Mouse (Mus musculus) hindbrain, embryonic 13.5 days (tissue): ENCODE data around the gene Sytl5. TPM values are rescaled to one million over a fixed set of nuclear protein-coding genes. Genes with fewer than 3 reads are reported as not detected.

Experiments
- ATAC-seq: fragments of 200-750 bp; cut with Nextera tagmentation; 2 replicates; pipeline ENCODE4 v1.8.0; 2017; ENCODE audit warnings: moderate TSS enrichment; ENCODE audit not compliant: low FRiP score
- H3K27ac ChIP-seq: fragments of 300-500 bp; sonication (generic); 2 replicates; pipeline ENCODE4 v1.5.1; 2015; ENCODE audit warnings: inconsistent platforms, mild to moderate bottlenecking, moderate library complexity
- H3K27me3 ChIP-seq: fragments of 300-500 bp; sonication (generic); 2 replicates; pipeline ENCODE4 v1.6.1; 2015; ENCODE audit warnings: mild to moderate bottlenecking, inconsistent platforms
- H3K36me3 ChIP-seq: fragments of 300-500 bp; sonication (generic); 2 replicates; pipeline ENCODE4 v1.6.1; 2015; ENCODE audit warnings: mild to moderate bottlenecking, inconsistent platforms
- H3K4me1 ChIP-seq: fragments of 300-500 bp; sonication (generic); replicated peaks from 2 replicates; pipeline ENCODE4 v1.6.1; 2015; ENCODE audit warnings: inconsistent platforms
- H3K4me2 ChIP-seq: fragments of 300-500 bp; sonication (generic); 2 replicates; pipeline ENCODE4 v1.6.1; 2015; ENCODE audit warnings: inconsistent platforms, mild to moderate bottlenecking, moderate library complexity
- H3K4me3 ChIP-seq: fragments of 300-500 bp; sonication (generic); 2 replicates; pipeline ENCODE4 v1.5.1; 2015; ENCODE audit warnings: mild to moderate bottlenecking, inconsistent platforms
- H3K9ac ChIP-seq: fragments of 300-500 bp; sonication (generic); 2 replicates; pipeline ENCODE4 v1.6.1; 2015; ENCODE audit warnings: mild to moderate bottlenecking, inconsistent platforms
- H3K9me3 ChIP-seq: fragments of 300-500 bp; sonication (generic); 2 replicates; pipeline ENCODE4 v1.6.1; 2016; ENCODE audit warnings: inconsistent platforms
- WGBS: fragments of 180-500 bp; shearing (Covaris S2); methylation state at CpG from one replicate; pipeline ENCODE4 v1.1.7; 2015; 5-methylcytosine and 5-hydroxymethylcytosine counted together
- polyA plus RNA-seq: library from polyadenylated mRNA; unstranded; fragments of >200 nt; fragmentation: Nextera tagmentation; extraction: Ambion mirVana; gene quantifications from 2 replicates; pipeline ENCODE4 v1.2.1, GENCODE M21; 2015

Sytl5 gene
- 0.34 and 0.57 TPM in 2 replicates for polyA plus RNA-seq

DNA sequence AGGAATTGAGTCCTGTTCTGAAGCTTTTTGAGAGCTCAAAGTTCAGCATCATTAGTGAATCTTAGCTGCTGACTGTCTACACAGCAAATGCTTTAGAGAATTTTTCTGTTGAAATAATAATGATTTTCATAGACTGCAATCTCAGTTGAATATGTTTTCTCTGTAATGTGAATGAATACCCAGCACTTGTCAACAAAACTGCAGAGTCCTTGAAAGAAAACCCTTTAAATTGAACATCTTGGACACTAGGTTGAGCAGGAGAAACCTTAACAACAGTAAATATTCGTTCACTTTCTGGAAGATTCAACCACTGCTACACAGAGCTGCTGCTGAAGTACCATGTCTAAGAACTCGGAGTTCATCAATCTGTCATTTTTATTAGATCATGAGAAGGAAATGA, at the start of gene Sytl5:
TSS of gene Sytl5 (plus strand) at position 301 of the 400 bp plus-strand sequence.
- Histone ChIP-seq H3K4me1 (no peaks in the 10 kb centered on the region), H3K36me3 (no peaks in the 10 kb centered on the region), H3K4me2 (no peak within 1 kb of the TSS), H3K9ac (no peak within 1 kb of the TSS), H3K4me3 (no peak within 1 kb of the TSS), H3K9me3 (no peaks in the 10 kb centered on the region), H3K27me3 (no peaks in the 10 kb centered on the region), H3K27ac (no peak within 1 kb of the TSS)
- no peak for ATAC-seq
- WGBS = 63% methylated on average over 2 of the region's 2 CpGs

GRCm38 (mm10) chrX:9846628-9847027, 38.8 kb upstream of the Sytl5 start, which contains the start of gene Hypm:
Hypm (plus strand) TSS chrX:9846928.
- no peaks in the 10 kb centered on the region; the same call in 1 of the 2 replicates for H3K9me3 ChIP-seq
- H3K27me3 ChIP-seq = no peaks in the 10 kb centered on the region
- no peak within 1 kb of the TSS for H3K9ac ChIP-seq
- H3K4me3 ChIP-seq = no peak within 1 kb of the TSS
- WGBS = 83% methylated on average over 3 of the region's 3 CpGs
- no peak for ATAC-seq
- H3K36me3 ChIP-seq = no peaks in the 10 kb centered on the region
- no peaks in the 10 kb centered on the region for H3K4me1 ChIP-seq
- H3K4me2 ChIP-seq = no peak within 1 kb of the TSS
- no peak within 1 kb of the TSS for H3K27ac ChIP-seq

DNA sequence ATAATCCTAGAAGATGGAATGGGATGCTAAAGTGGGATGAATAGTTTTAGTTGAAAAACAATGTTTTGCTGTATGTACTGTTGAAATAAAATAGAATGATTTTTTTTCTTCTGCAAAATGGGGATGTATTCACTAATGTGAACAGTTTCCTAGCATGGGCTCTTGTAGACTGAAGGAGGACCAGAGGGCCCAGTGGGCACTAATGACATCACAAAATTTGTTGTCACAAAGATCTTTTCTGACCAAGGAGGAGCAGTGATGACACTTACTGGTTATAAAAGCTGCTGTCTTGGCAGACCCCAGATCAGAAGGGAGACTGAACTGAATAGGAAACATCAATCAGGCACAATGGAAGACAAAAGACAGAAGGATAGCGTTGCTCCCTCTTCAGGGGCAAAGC, 36.0 kb upstream of the Sytl5 start, which contains the start of gene H2al3:
TSS of gene H2al3 (plus strand) at position 301 of the 400 bp plus-strand sequence.
- Histone ChIP-seq H3K36me3 (no peaks in the 10 kb centered on the region), H3K4me2 (no peak within 1 kb of the TSS), H3K9me3 (no peaks in the 10 kb centered on the region; the same call in 1 of the 2 replicates), H3K4me1 (no peaks in the 10 kb centered on the region), H3K27me3 (no peaks in the 10 kb centered on the region), H3K9ac (no peak within 1 kb of the TSS), H3K27ac (no peak within 1 kb of the TSS), H3K4me3 (no peak within 1 kb of the TSS)
- 23% methylated on average over 1 of the region's 1 CpGs for WGBS
- no peak for ATAC-seq

GRCm38 (mm10) chrX:9861859-9862258, 23.6 kb upstream of the Sytl5 start:
- no peak for ATAC-seq
- no peak overlapping the region for H3K4me2 ChIP-seq
- no peak overlapping the region for H3K9ac ChIP-seq
- H3K9me3 ChIP-seq = no peaks in the 10 kb centered on the region
- no peak overlapping the region for H3K4me3 ChIP-seq
- 91% methylated on average over 2 of the region's 2 CpGs for WGBS
- no peaks in the 10 kb centered on the region for H3K4me1 ChIP-seq
- no peaks in the 10 kb centered on the region for H3K27me3 ChIP-seq
- no peaks in the 10 kb centered on the region for H3K36me3 ChIP-seq
- no peak overlapping the region for H3K27ac ChIP-seq

- Histone ChIP-seq H3K9ac (no peak overlapping the region), H3K9me3 (no peaks in the 10 kb centered on the region), H3K27me3 (no peaks in the 10 kb centered on the region), H3K36me3 (no peaks in the 10 kb centered on the region), H3K4me2 (no peak overlapping the region), H3K4me3 (no peak overlapping the region), H3K4me1 (no peaks in the 10 kb centered on the region), H3K27ac (no peak overlapping the region)
- ATAC-seq = no peak
- WGBS = 92% methylated on average over 2 of the region's 2 CpGs
Measured at GRCm38 (mm10) chrX:9875519-9875918, 9.9 kb upstream of the Sytl5 start.

DNA sequence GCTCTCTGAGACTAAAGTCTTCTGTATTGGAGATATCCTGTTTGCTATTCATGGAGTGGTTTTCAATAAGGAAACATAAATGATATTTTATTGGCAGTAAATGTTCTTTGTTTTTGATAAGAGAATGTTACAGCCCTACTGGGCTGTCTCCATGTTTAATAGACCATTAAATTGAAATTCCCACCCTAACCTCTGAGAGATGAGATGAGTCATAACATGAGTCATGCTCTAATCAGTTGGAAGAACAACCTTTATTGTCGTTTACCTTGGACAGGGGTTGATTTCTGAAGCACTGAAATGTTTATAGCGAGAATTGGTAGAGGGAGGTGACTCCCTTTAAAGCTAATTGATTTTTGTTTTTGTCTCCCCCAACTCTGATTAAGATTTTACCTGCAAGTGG, 24.1 kb downstream of the Sytl5 start:
- WGBS = 72% methylated on average over 2 of the region's 2 CpGs
- Histone ChIP-seq H3K27me3 (no peaks in the 10 kb centered on the region), H3K9ac (no peak overlapping the region), H3K4me2 (no peak overlapping the region), H3K9me3 (no peaks in the 10 kb centered on the region), H3K4me3 (no peak overlapping the region), H3K4me1 (no peaks in the 10 kb centered on the region), H3K36me3 (no peaks in the 10 kb centered on the region), H3K27ac (no peak overlapping the region)
- ATAC-seq = no peak

DNA sequence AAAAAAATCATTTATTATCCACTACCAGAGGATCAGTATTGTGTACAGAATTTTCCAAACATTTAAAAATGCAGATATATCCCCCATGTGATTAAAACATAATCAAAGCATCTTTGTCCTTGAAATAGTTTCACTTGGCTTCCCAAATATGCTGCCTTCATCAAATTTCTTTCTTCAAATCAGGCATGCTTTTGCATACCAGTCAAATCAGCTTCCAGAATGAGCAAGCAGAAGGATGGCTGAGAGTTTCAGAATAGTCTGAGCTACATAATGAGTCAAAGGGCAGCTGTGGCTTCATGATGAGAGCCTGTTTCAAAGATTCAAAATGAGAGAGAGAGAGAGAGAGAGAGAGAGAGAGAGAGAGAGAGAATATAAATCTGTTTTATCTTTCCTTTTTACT, 48.4 kb downstream of the Sytl5 start:
- no peak overlapping the region for H3K4me3 ChIP-seq
- no peak overlapping the region for H3K27ac ChIP-seq
- no peaks in the 10 kb centered on the region for H3K9me3 ChIP-seq
- H3K4me2 ChIP-seq = no peak overlapping the region
- H3K9ac ChIP-seq = no peak overlapping the region
- no peaks in the 10 kb centered on the region for H3K27me3 ChIP-seq
- H3K36me3 ChIP-seq = no peaks in the 10 kb centered on the region
- H3K4me1 ChIP-seq = no peaks in the 10 kb centered on the region
- no peak for ATAC-seq

DNA sequence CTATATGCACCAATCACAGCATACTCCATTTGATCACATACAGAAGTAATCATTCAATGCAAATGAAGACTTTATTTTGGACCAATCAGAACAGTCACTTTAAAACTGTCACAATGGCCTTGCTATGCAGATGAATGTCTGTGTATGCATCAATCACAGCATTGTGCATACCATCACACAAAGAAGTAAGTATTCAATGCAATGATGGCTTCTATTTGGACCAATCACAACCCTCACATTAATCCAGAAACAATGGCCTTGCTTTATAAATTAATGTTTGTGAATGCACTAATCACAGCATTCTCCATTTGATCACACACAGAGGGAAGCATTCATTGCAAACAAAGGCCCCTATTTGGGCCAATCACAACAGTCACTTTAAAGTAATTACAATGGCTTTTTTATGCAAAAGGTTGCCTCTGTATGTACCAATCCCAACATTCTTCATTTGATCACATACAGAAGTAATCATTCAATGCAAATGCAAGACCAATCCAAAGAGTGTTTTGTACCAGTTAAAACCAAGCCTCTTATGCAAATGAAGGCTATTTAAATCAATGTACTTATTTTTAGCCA, 98.8 kb downstream of the Sytl5 start:
- no peak overlapping the region for H3K4me3 ChIP-seq
- no peak overlapping the region for H3K4me2 ChIP-seq
- H3K27ac ChIP-seq = no peak overlapping the region
- ATAC-seq = no peak
- H3K9ac ChIP-seq = no peak overlapping the region
- no peaks in the 10 kb centered on the region for H3K4me1 ChIP-seq
- no peaks in the 10 kb centered on the region for H3K9me3 ChIP-seq
- no peaks in the 10 kb centered on the region for H3K27me3 ChIP-seq
- no peaks in the 10 kb centered on the region for H3K36me3 ChIP-seq

- no peak overlapping the region for H3K4me3 ChIP-seq
- H3K36me3 ChIP-seq = no peaks in the 10 kb centered on the region
- no peaks in the 10 kb centered on the region for H3K27me3 ChIP-seq
- no peak overlapping the region for H3K4me2 ChIP-seq
- WGBS = 82% methylated on average over 1 of the region's 1 CpGs
- no peak overlapping the region for H3K27ac ChIP-seq
- H3K4me1 ChIP-seq = no peaks in the 10 kb centered on the region
- no peak overlapping the region for H3K9ac ChIP-seq
- no peaks in the 10 kb centered on the region for H3K9me3 ChIP-seq
- no peak for ATAC-seq
Measured at GRCm38 (mm10) chrX:10000718-10001117, 115.3 kb downstream of the Sytl5 start.

DNA sequence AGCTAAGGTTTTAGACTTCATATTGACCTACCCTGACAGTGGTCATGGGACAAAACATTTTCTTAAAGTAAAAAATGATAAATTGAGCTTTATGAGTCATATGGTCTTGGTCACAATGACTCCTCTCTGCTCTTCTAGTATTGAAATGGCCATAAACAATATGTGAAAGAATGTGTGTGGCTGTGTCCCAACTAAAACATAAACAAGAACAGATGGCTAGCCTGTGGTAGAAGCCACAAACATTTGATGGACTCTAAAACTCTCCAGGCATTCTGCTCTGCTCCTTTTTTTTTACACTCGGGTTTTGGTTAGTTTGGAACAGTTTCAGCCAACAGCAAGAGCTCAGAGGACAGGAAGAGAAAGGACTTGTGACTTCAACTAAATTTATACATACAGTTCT, 120.5 kb downstream of the Sytl5 start:
- no peak overlapping the region for H3K4me2 ChIP-seq
- H3K4me1 ChIP-seq = no peaks in the 10 kb centered on the region
- ATAC-seq = no peak
- no peak overlapping the region for H3K4me3 ChIP-seq
- no peaks in the 10 kb centered on the region for H3K36me3 ChIP-seq
- no peaks in the 10 kb centered on the region for H3K27me3 ChIP-seq
- H3K27ac ChIP-seq = no peak overlapping the region
- H3K9ac ChIP-seq = no peak overlapping the region
- H3K9me3 ChIP-seq = no peaks in the 10 kb centered on the region
- 68% methylated on average over 1 of the region's 1 CpGs for WGBS

DNA sequence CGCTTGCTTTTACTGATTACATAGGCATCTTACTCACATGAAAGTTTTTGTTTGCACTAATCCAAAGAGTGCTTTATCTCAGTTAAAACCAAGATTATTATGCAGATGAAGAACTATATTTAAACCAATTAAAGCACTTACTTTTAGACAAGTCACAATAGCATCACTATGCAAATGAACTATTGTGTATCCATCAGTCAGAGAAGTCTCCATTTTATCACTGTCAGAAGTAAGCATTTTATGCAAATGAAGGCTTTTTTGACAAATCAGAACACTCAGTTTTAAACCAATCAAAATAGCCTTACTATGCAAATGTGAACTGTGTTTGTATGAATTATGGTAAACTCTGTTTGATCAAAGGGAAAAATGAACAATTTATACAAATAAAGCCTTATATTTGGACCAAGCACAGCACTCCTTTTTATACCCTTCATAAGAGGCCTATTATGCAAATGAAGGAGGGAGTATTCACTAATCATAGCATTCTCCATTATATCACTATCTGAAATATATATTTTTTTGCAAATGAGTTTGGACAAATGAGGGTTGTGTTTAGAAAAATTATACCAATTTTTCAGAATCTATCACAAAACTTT, 122.4 kb downstream of the Sytl5 start:
- no peak overlapping the region for H3K9ac ChIP-seq
- H3K4me2 ChIP-seq = no peak overlapping the region
- H3K4me1 ChIP-seq = no peaks in the 10 kb centered on the region
- no peak overlapping the region for H3K27ac ChIP-seq
- no peaks in the 10 kb centered on the region for H3K27me3 ChIP-seq
- H3K36me3 ChIP-seq = no peaks in the 10 kb centered on the region
- H3K4me3 ChIP-seq = no peak overlapping the region
- no peak for ATAC-seq
- H3K9me3 ChIP-seq = no peaks in the 10 kb centered on the region
- WGBS = 88% methylated on average over 1 of the region's 1 CpGs

- Histone ChIP-seq H3K9ac (no peak overlapping the region), H3K4me3 (no peak overlapping the region), H3K27me3 (no peaks in the 10 kb centered on the region), H3K27ac (no peak overlapping the region), H3K9me3 (no peaks in the 10 kb centered on the region), H3K4me1 (no peaks in the 10 kb centered on the region), H3K4me2 (no peak overlapping the region), H3K36me3 (no peaks in the 10 kb centered on the region)
- no peak for ATAC-seq
Measured at GRCm38 (mm10) chrX:10010202-10010601, 124.8 kb downstream of the Sytl5 start.

- Histone ChIP-seq H3K27me3 (no peaks in the 10 kb centered on the region), H3K9ac (no peak overlapping the region), H3K4me3 (no peak overlapping the region), H3K4me1 (no peaks in the 10 kb centered on the region), H3K36me3 (no peaks in the 10 kb centered on the region), H3K4me2 (no peak overlapping the region), H3K9me3 (no peaks in the 10 kb centered on the region), H3K27ac (no peak overlapping the region)
- no peak for ATAC-seq
Measured at GRCm38 (mm10) chrX:10034666-10035065, 149.2 kb downstream of the Sytl5 start.
